Mouse (Mus musculus): Measurements from ENCODE around the gene Klra9. TPM values are rescaled to one million over a fixed set of nuclear protein-coding genes. Genes with fewer than 3 reads are reported as not detected.
"Not testable (repeated sequence)": the region's sequence is repeated elsewhere in the genome, so short reads cannot be mapped to it uniquely, and the experiment has no call there.

Klra9 gene
- not detected in 2 replicates for polyA plus RNA-seq (2015; fragmentation: Nextera tagmentation; extraction: Ambion mirVana)

DNA sequence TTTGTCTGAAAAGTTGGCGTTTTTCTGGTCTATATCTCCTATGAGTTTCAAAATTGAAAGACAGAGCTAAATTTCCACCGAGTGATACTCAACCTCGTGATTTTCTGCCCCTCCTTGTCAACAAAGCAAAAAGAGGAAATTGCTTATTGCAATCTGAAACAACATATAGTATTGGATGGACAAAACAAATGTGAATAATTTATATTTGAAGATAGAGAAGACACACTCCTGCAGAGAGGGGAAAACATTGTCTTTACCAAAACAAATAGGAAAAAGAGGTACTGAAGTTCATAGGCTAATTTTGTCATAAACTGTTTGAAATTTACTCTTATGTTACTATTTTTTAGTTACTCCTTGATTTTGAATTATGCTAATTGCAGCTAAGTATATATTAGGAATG lies at the start of gene Klra9:
TSS of gene Klra9 (minus strand) at position 101 of the 400 bp plus-strand sequence.
- H3K27ac ChIP-seq (ENCODE audit: low read depth); H3K9me3 ChIP-seq (ENCODE audit: low read length); H3K4me2 ChIP-seq (ENCODE audit: low read depth, low read length); H3K27me3 ChIP-seq (ENCODE audit: insufficient read depth, low read length); H3K36me3 ChIP-seq (replicated peaks; ENCODE audit: insufficient read depth, low read length); H3K4me3 ChIP-seq (ENCODE audit: low read depth, low read length); DNase-seq; H3K4me1 ChIP-seq (ENCODE audit: insufficient read depth); ATAC-seq; H3K9ac ChIP-seq (replicated peaks): not testable (repeated sequence)
- 52% methylated on average over 3 of the region's 3 CpGs for WGBS (ENCODE audit: insufficient replicate concordance)

DNA sequence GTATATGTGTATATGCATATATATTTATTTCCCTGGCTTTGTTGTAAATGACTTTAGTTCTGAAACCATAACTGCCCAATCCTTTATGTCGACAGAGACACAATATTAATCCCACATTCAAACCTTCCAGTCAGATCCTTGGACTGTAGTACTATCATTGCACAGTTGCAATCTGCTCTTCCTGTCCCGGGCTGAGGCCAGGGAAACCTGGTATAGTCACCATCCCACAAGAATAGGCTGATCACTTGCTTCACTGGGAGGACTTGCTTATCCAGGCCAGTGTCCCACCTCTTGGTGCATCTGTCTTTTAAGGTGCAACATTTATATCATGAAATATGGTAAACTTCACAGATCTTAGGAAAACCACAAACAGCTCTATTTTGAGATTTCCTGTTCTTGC lies 44.6 kb upstream of the Klra9 start:
- no peak for ATAC-seq
- WGBS (ENCODE audit: insufficient replicate concordance), result 49% methylated on average over 2 of the region's 2 CpGs
- no peak for DNase-seq
- H3K27me3 ChIP-seq (ENCODE audit: insufficient read depth, low read length), result no peaks in the 10 kb centered on the region
- no peaks in the 10 kb centered on the region for H3K36me3 ChIP-seq (replicated peaks; ENCODE audit: insufficient read depth, low read length)
- no peak overlapping the region for H3K27ac ChIP-seq (ENCODE audit: low read depth)
- H3K9ac ChIP-seq (replicated peaks), result no peak overlapping the region
- H3K4me2 ChIP-seq (ENCODE audit: low read depth, low read length), result no peak overlapping the region
- TF ChIP-seq EP300 (IDR thresholded peaks at IDR 0.05; ENCODE audit: low read depth), result no peak
- TF ChIP-seq CTCF (IDR thresholded peaks at IDR 0.05; ENCODE audit: low read depth), result no peak
- H3K4me3 ChIP-seq (ENCODE audit: low read depth, low read length), result no peak overlapping the region
- H3K9me3 ChIP-seq (ENCODE audit: low read length), result no peaks in the 10 kb centered on the region
- H3K4me1 ChIP-seq (ENCODE audit: insufficient read depth), result no peaks in the 10 kb centered on the region

DNA sequence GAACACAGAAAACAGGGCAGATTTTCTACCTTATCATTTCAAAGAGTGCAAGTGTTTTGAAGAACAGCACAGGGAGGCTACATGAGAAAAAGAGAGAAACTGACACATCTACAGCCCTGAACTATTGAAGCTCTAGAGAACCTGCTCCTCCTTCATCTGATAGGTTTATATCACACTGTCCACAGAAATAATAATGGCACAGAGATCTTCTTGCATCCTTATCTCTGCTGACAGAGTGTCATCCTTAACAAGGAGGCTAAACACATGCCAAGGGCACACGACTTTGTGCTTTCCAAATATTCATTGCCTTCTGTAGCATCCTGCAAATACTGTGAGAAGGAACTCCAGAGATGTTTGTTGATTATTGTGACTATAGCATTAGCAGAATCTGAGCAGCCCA lies 43.7 kb upstream of the Klra9 start:
- Histone ChIP-seq H3K9ac (replicated peaks) (no peak overlapping the region), H3K27me3 (ENCODE audit: insufficient read depth, low read length) (no peaks in the 10 kb centered on the region), H3K4me1 (ENCODE audit: insufficient read depth) (no peaks in the 10 kb centered on the region), H3K27ac (ENCODE audit: low read depth) (no peak overlapping the region), H3K9me3 (ENCODE audit: low read length) (no peaks in the 10 kb centered on the region), H3K4me2 (ENCODE audit: low read depth, low read length) (no peak overlapping the region), H3K36me3 (replicated peaks; ENCODE audit: insufficient read depth, low read length) (no peaks in the 10 kb centered on the region), H3K4me3 (ENCODE audit: low read depth, low read length) (no peak overlapping the region)
- WGBS (ENCODE audit: insufficient replicate concordance), result 32% methylated on average over 1 of the region's 1 CpGs
- no peak for TF ChIP-seq CTCF (IDR thresholded peaks at IDR 0.05; ENCODE audit: low read depth)
- TF ChIP-seq EP300 (IDR thresholded peaks at IDR 0.05; ENCODE audit: low read depth), result no peak
- DNase-seq (no peak), ATAC-seq (no peak)

DNA sequence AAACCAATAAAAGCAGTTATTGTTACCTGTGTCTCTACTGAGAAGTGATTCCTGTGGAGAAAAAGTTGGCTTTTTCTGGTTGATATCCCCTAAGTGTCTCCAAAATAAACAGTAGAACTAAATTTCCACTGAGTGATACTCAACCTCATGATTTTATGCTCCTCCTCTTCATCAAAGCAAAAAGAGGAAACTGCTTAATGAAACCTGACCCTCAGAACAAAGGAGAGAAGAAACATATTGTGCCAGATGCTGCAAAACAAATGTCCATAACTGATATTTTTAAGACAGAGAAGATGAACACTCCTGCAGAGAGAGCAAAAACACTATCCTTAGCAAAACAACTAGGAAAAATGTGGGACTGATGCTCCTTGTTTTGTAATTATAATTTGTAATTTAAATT lies 40.3 kb upstream of the Klra9 start, which contains the start of gene Klra7:
TSS of gene Klra7 (minus strand) at position 101 of the 400 bp plus-strand sequence.
- H3K9me3 ChIP-seq (ENCODE audit: low read length), result no peaks in the 10 kb centered on the region

DNA sequence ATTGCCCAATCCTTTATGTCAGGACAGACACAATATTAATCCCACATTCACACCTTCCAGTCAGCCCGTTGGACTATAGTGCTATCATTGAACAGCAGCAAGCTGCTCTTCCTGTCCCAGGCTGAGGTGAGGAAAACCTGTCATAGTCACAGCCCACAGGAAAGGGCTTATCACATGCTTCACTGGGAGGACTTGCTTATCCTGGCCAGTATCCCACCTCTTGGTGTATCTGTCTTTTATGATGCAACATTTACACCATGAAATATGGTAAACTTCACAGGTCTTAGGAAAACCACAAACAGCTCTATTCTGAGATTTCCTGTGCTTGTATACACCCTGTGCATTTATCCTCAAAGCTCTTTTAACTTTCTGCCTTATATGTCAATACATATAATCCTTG lies 4.5 kb upstream of the Klra9 start:
- WGBS (ENCODE audit: insufficient replicate concordance), result 57% methylated on average over 1 of the region's 1 CpGs
- H3K36me3 ChIP-seq (replicated peaks; ENCODE audit: insufficient read depth, low read length); H3K4me3 ChIP-seq (ENCODE audit: low read depth, low read length); H3K27me3 ChIP-seq (ENCODE audit: insufficient read depth, low read length); H3K4me2 ChIP-seq (ENCODE audit: low read depth, low read length); H3K27ac ChIP-seq (ENCODE audit: low read depth); H3K9me3 ChIP-seq (ENCODE audit: low read length); ATAC-seq; H3K4me1 ChIP-seq (ENCODE audit: insufficient read depth); H3K9ac ChIP-seq (replicated peaks); DNase-seq: not testable (repeated sequence)

More for the DNA sequence above, 40.3 kb upstream of the Klra9 start, which contains the start of gene Klra7:
- Histone ChIP-seq H3K4me1 (ENCODE audit: insufficient read depth) (no peaks in the 10 kb centered on the region), H3K27me3 (ENCODE audit: insufficient read depth, low read length) (no peaks in the 10 kb centered on the region), H3K27ac (ENCODE audit: low read depth) (no peak within 1 kb of the TSS), H3K4me3 (ENCODE audit: low read depth, low read length) (no peak within 1 kb of the TSS), H3K36me3 (replicated peaks; ENCODE audit: insufficient read depth, low read length) (no peaks in the 10 kb centered on the region), H3K4me2 (ENCODE audit: low read depth, low read length) (no peak within 1 kb of the TSS), H3K9ac (replicated peaks) (no peak within 1 kb of the TSS)
- TF ChIP-seq EP300 (IDR thresholded peaks at IDR 0.05; ENCODE audit: low read depth), result no peak
- no peak for TF ChIP-seq CTCF (IDR thresholded peaks at IDR 0.05; ENCODE audit: low read depth)
- ATAC-seq (no peak), DNase-seq (no peak)

DNA sequence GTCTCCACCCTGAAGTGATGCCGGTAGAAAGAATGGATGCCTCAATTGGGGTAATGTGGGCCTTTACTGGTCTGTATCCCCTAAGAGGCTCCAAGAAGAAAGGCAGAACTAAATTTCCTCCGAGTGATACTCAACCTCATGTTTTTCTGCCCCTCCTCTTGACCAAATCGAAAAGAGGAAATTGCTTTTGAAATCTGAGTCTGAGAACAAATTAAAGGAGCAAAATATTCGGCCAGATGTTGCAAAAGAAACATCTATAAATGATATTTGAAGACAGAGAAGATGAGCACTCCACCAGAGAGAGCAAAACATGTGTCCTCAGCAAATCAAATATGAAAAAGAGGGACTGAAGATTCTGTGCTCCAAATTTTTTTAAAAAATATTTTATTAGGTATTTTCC lies 63.1 kb downstream of the Klra9 start, which contains the start of gene Klra8:
TSS of gene Klra8 (minus strand) at position 101 of the 400 bp plus-strand sequence.
- not testable (repeated sequence) for H3K27me3 ChIP-seq (ENCODE audit: insufficient read depth, low read length); H3K36me3 ChIP-seq (replicated peaks; ENCODE audit: insufficient read depth, low read length); H3K9ac ChIP-seq (replicated peaks); H3K4me2 ChIP-seq (ENCODE audit: low read depth, low read length); ATAC-seq; DNase-seq; H3K4me1 ChIP-seq (ENCODE audit: insufficient read depth); H3K9me3 ChIP-seq (ENCODE audit: low read length); H3K27ac ChIP-seq (ENCODE audit: low read depth); H3K4me3 ChIP-seq (ENCODE audit: low read depth, low read length)
- WGBS (ENCODE audit: insufficient replicate concordance), result 50% methylated on average over 4 of the region's 4 CpGs

Other genes with a start within 250 kb of the Klra9 start
- gene Klra6, start 166.2 kb downstream of the Klra9 start, polyA plus RNA-seq (2015; fragmentation: Nextera tagmentation; extraction: Ambion mirVana), result not detected in 2 replicates
- not detected in 2 replicates for gene Klra4, start 125.8 kb downstream of the Klra9 start, polyA plus RNA-seq (2015; fragmentation: Nextera tagmentation; extraction: Ambion mirVana)
- not detected in 2 replicates for gene Klra8, start 63.2 kb downstream of the Klra9 start, polyA plus RNA-seq (2015; fragmentation: Nextera tagmentation; extraction: Ambion mirVana)
- not detected in 2 replicates for gene Klra7, start 40.2 kb upstream of the Klra9 start, polyA plus RNA-seq (2015; fragmentation: Nextera tagmentation; extraction: Ambion mirVana)
- not detected in 2 replicates for gene Klra10, start 88.8 kb upstream of the Klra9 start, polyA plus RNA-seq (2015; fragmentation: Nextera tagmentation; extraction: Ambion mirVana)
- not detected in 2 replicates for gene Klra3, start 144.5 kb upstream of the Klra9 start, polyA plus RNA-seq (2015; fragmentation: Nextera tagmentation; extraction: Ambion mirVana)
- gene Klra1, start 193.8 kb upstream of the Klra9 start, polyA plus RNA-seq (2015; fragmentation: Nextera tagmentation; extraction: Ambion mirVana), result not detected in 2 replicates

Measured in liver, postnatal 0 days (tissue).